Mouse (Mus musculus): ENCODE measurements around the gene Mnd1. TPM values are rescaled to one million over a fixed set of nuclear protein-coding genes. Genes with fewer than 3 reads are reported as not detected.

Mnd1 gene
- total and polyA plus RNA-seq, 3 experiments = 0.18 to 3.0 (median 2.0) TPM

- Histone ChIP-seq H3K4me3 (no peak overlapping the region), H3K79me2 (replicated peaks; ENCODE audit: control insufficient read depth, insufficient read depth, low read length) (no peaks in the 10 kb centered on the region), H3K4me1 (ENCODE audit: control insufficient read depth, insufficient read depth, low read length) (no peaks in the 10 kb centered on the region), H3K27ac (no peak overlapping the region), H3K36me3 (ENCODE audit: control insufficient read depth, insufficient read depth, low read length) (no peaks in the 10 kb centered on the region), H3K9ac (ENCODE audit: low read depth, low read length) (no peak overlapping the region), H3K27me3 (ENCODE audit: control insufficient read depth, insufficient read depth, low read length) (no peaks in the 10 kb centered on the region)
- no peak for DNase-seq
- intact Hi-C loops (cut with DNase I) = no loop called here
- 65% methylated on average over 2 of the region's 2 CpGs for WGBS
- TF ChIP-seq POLR2A (IDR thresholded peaks at IDR 0.05; ENCODE audit: insufficient read depth, low read depth, low read length) (no peak), EP300 (IDR thresholded peaks at IDR 0.05; ENCODE audit: insufficient read depth, low read depth, low read length) (no peak), CTCF (IDR thresholded peaks at IDR 0.05) (no peak)
Measured at GRCm38 (mm10) chr3:84106106-84106505, 49.5 kb downstream of the Mnd1 start.

DNA sequence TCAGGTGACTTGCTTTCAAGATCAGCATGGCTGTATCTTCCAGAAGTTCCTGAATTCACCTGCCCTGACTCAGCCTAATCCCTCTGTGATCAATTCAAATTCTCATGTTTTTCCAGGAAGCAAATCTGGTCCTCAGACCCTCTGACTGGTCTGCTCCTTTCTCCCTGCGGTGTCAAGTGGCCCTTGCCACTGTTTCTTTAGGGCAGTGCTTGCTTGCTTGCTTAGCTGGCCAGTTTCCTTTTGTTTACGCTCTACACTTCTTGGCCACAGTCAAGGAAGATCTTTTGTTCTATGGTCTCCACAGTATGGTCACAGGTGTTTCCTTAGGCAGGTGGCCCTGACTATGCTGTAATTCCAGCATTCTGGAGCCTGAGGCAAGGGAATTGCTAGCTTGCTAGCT, 52.0 kb downstream of the Mnd1 start:
- intact Hi-C loops (cut with DNase I) = no loop called here

DNA sequence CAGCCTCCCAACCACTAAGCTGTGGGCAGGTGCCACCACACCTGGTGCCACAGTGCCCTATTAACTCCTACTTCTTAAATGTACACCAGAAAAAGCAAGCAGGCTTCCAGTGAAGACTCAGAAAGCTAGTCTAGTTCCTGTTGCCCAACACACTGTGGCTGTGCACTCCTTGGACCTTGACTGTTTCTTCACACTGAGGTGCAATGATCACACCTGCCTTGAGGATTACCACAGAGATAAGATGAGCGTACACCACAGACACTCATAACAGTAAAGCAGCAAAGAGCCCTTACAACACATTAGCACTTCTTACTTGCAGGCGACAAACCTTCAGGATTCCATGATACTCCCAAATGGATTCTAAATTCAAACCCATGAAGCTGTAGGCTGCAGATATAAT, 62.7 kb downstream of the Mnd1 start:
- no peak for DNase-seq
- intact Hi-C loops (cut with DNase I) = loop anchor here (5.0 kb wide), 1 partner anchor 59 kb away; no protein-coding TSS in a partner anchor
- TF ChIP-seq EP300 (IDR thresholded peaks at IDR 0.05; ENCODE audit: insufficient read depth, low read depth, low read length) = no peak
- TF ChIP-seq CTCF (IDR thresholded peaks at IDR 0.05) = no peak
- TF ChIP-seq POLR2A (IDR thresholded peaks at IDR 0.05; ENCODE audit: insufficient read depth, low read depth, low read length) = no peak
- Histone ChIP-seq H3K4me3 (no peak overlapping the region), H3K27ac (no peak overlapping the region), H3K9ac (ENCODE audit: low read depth, low read length) (no peak overlapping the region), H3K27me3 (ENCODE audit: control insufficient read depth, insufficient read depth, low read length) (no peaks in the 10 kb centered on the region), H3K36me3 (ENCODE audit: control insufficient read depth, insufficient read depth, low read length) (no peaks in the 10 kb centered on the region), H3K4me1 (ENCODE audit: control insufficient read depth, insufficient read depth, low read length) (no peaks in the 10 kb centered on the region), H3K79me2 (replicated peaks; ENCODE audit: control insufficient read depth, insufficient read depth, low read length) (no peaks in the 10 kb centered on the region)
- 84% methylated on average over 2 of the region's 2 CpGs for WGBS

More for the DNA sequence above, 52.0 kb downstream of the Mnd1 start:
- WGBS = 62% methylated on average over 2 of the region's 2 CpGs
- no peak for DNase-seq
- Histone ChIP-seq H3K4me3 (no peak overlapping the region), H3K27me3 (ENCODE audit: control insufficient read depth, insufficient read depth, low read length) (no peaks in the 10 kb centered on the region), H3K9ac (ENCODE audit: low read depth, low read length) (no peak overlapping the region), H3K79me2 (replicated peaks; ENCODE audit: control insufficient read depth, insufficient read depth, low read length) (no peaks in the 10 kb centered on the region), H3K27ac (no peak overlapping the region), H3K36me3 (ENCODE audit: control insufficient read depth, insufficient read depth, low read length) (no peaks in the 10 kb centered on the region), H3K4me1 (ENCODE audit: control insufficient read depth, insufficient read depth, low read length) (no peaks in the 10 kb centered on the region)
- no peak for TF ChIP-seq POLR2A (IDR thresholded peaks at IDR 0.05; ENCODE audit: insufficient read depth, low read depth, low read length)
- TF ChIP-seq EP300 (IDR thresholded peaks at IDR 0.05; ENCODE audit: insufficient read depth, low read depth, low read length) = no peak
- TF ChIP-seq CTCF (IDR thresholded peaks at IDR 0.05) = no peak

GRCm38 (mm10) chr3:84090982-84091381, 64.6 kb downstream of the Mnd1 start:
- intact Hi-C loops (cut with DNase I) = loop anchor here (5.0 kb wide), 1 partner anchor 61 kb away; no protein-coding TSS in a partner anchor
- TF ChIP-seq CTCF (IDR thresholded peaks at IDR 0.05) = peak; percentile 65
- no peak for TF ChIP-seq EP300 (IDR thresholded peaks at IDR 0.05; ENCODE audit: insufficient read depth, low read depth, low read length)
- TF ChIP-seq POLR2A (IDR thresholded peaks at IDR 0.05; ENCODE audit: insufficient read depth, low read depth, low read length) = no peak

DNA sequence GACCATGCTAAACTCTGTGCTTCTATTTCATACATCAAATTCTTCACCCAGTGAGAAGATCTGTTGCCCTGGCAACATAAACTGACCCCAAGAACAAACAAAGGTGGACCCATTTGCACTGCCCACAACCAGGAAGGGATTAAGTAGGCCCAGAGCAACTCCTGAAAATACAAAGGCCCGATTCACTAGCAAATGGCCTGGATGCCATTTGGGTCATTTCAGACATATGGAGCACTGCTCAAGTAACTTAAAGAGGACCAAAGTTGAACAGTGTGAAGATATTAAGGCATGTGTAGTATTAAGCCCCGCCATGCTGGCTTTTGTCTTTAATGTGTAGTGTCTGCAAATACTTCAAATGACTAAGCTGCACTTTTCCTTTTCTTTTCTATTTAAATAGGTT, 68.7 kb downstream of the Mnd1 start:
- WGBS = 91% methylated on average over 2 of the region's 2 CpGs
- Histone ChIP-seq H3K4me3 (no peak overlapping the region), H3K36me3 (ENCODE audit: control insufficient read depth, insufficient read depth, low read length) (no peaks in the 10 kb centered on the region), H3K27ac (no peak overlapping the region), H3K4me1 (ENCODE audit: control insufficient read depth, insufficient read depth, low read length) (no peaks in the 10 kb centered on the region), H3K79me2 (replicated peaks; ENCODE audit: control insufficient read depth, insufficient read depth, low read length) (no peaks in the 10 kb centered on the region), H3K9ac (ENCODE audit: low read depth, low read length) (no peak overlapping the region), H3K27me3 (ENCODE audit: control insufficient read depth, insufficient read depth, low read length) (no peaks in the 10 kb centered on the region)
- TF ChIP-seq POLR2A (IDR thresholded peaks at IDR 0.05; ENCODE audit: insufficient read depth, low read depth, low read length) (no peak), EP300 (IDR thresholded peaks at IDR 0.05; ENCODE audit: insufficient read depth, low read depth, low read length) (no peak), CTCF (IDR thresholded peaks at IDR 0.05) (no peak)
- no peak for DNase-seq
- intact Hi-C loops (cut with DNase I) = no loop called here

More at GRCm38 (mm10) chr3:84090982-84091381, 64.6 kb downstream of the Mnd1 start:
- WGBS = 33% methylated on average over 2 of the region's 2 CpGs
- H3K9ac ChIP-seq (ENCODE audit: low read depth, low read length) = no peak overlapping the region
- H3K27me3 ChIP-seq (ENCODE audit: control insufficient read depth, insufficient read depth, low read length) = no peaks in the 10 kb centered on the region
- no peak overlapping the region for H3K4me3 ChIP-seq
- no peaks in the 10 kb centered on the region for H3K36me3 ChIP-seq (ENCODE audit: control insufficient read depth, insufficient read depth, low read length)
- no peaks in the 10 kb centered on the region for H3K79me2 ChIP-seq (replicated peaks; ENCODE audit: control insufficient read depth, insufficient read depth, low read length)
- no peak for DNase-seq
- no peaks in the 10 kb centered on the region for H3K4me1 ChIP-seq (ENCODE audit: control insufficient read depth, insufficient read depth, low read length)
- no peak overlapping the region for H3K27ac ChIP-seq

- no peaks in the 10 kb centered on the region for H3K4me1 ChIP-seq (ENCODE audit: control insufficient read depth, insufficient read depth, low read length)
- no peaks in the 10 kb centered on the region for H3K36me3 ChIP-seq (ENCODE audit: control insufficient read depth, insufficient read depth, low read length)
- no peaks in the 10 kb centered on the region for H3K79me2 ChIP-seq (replicated peaks; ENCODE audit: control insufficient read depth, insufficient read depth, low read length)
- H3K27me3 ChIP-seq (ENCODE audit: control insufficient read depth, insufficient read depth, low read length) = no peaks in the 10 kb centered on the region
- no peak overlapping the region for H3K27ac ChIP-seq
- 93% methylated on average over 7 of the region's 7 CpGs for WGBS
- no peak overlapping the region for H3K9ac ChIP-seq (ENCODE audit: low read depth, low read length)
- intact Hi-C loops (cut with DNase I) = no loop called here
- no peak for TF ChIP-seq CTCF (IDR thresholded peaks at IDR 0.05)
- TF ChIP-seq EP300 (IDR thresholded peaks at IDR 0.05; ENCODE audit: insufficient read depth, low read depth, low read length) = no peak
- no peak for TF ChIP-seq POLR2A (IDR thresholded peaks at IDR 0.05; ENCODE audit: insufficient read depth, low read depth, low read length)
- DNase-seq = no peak
- H3K4me3 ChIP-seq = no peak overlapping the region
Measured at GRCm38 (mm10) chr3:84086337-84086736, 69.2 kb downstream of the Mnd1 start.

All from heart, adult 2 months (tissue).